Mouse (Mus musculus) erythroblast, embryonic 14.5 days (primary cell): ENCODE results near the gene Sun1.

Experiments
- GATA1 ChIP-seq: IDR thresholded peaks from 2 replicates; pipeline ENCODE4 v1.6.1; 2012; ENCODE audit warnings: low read length, inconsistent platforms, mixed read lengths
- TAL1 ChIP-seq: IDR thresholded peaks from 3 replicates; pipeline ENCODE4 v1.6.1; 2012; ENCODE audit warnings: low read length, inconsistent platforms, mixed read lengths

GRCm38 (mm10) chr5:139277287-139277686 is 76.8 kb downstream of the Sun1 start:
- TF ChIP-seq GATA1 (no peak), TAL1 (no peak)
